Mouse (Mus musculus): ENCODE data around the gene Fam57a. TPM values are rescaled to one million over a fixed set of nuclear protein-coding genes. Genes with fewer than 3 reads are reported as not detected.

The Fam57a gene
- polyA plus RNA-seq, 1 experiment from 2014 or later: 14.5 TPM

- H3K27me3 ChIP-seq (ENCODE audit: insufficient read depth, low read length): no peaks in the 10 kb centered on the region
- H3K4me2 ChIP-seq (ENCODE audit: low read length): no peak overlapping the region
- H3K4me1 ChIP-seq (replicated peaks; ENCODE audit: insufficient read depth, low read length): no peaks in the 10 kb centered on the region
- no peak overlapping the region for H3K27ac ChIP-seq
- no peak overlapping the region for H3K4me3 ChIP-seq (replicated peaks; ENCODE audit: low read depth, low read length)
- WGBS: 80% methylated on average over 2 of the region's 2 CpGs
- no peaks in the 10 kb centered on the region for H3K9me3 ChIP-seq (replicated peaks; ENCODE audit: low read length)
- TF ChIP-seq CTCF (IDR thresholded peaks at IDR 0.05; ENCODE audit: low read depth): no peak
- H3K9ac ChIP-seq (ENCODE audit: low read depth, low read length): no peak overlapping the region
- 0 out of 2 replicates have a peak, but pooled peaks cover 8% of the 10 kb centered on the region for H3K36me3 ChIP-seq (ENCODE audit: insufficient read depth, low read length)
- no peak for ATAC-seq (replicated peaks; ENCODE audit: low FRiP score, low read depth)
- DNase-seq (ENCODE audit: low spot score): no peak
Measured at GRCm38 (mm10) chr11:76154861-76155260, 24.6 kb upstream of the Fam57a start.

GRCm38 (mm10) chr11:76158375-76158774, 21.1 kb upstream of the Fam57a start:
- H3K27ac ChIP-seq: no peak overlapping the region
- DNase-seq (ENCODE audit: low spot score) (no peak), ATAC-seq (replicated peaks; ENCODE audit: low FRiP score, low read depth) (no peak)
- no peaks in the 10 kb centered on the region for H3K4me1 ChIP-seq (replicated peaks; ENCODE audit: insufficient read depth, low read length)
- WGBS: 97% methylated on average over 2 of the region's 2 CpGs
- H3K27me3 ChIP-seq (ENCODE audit: insufficient read depth, low read length): no peaks in the 10 kb centered on the region
- no peak overlapping the region for H3K9ac ChIP-seq (ENCODE audit: low read depth, low read length)
- no peak for TF ChIP-seq CTCF (IDR thresholded peaks at IDR 0.05; ENCODE audit: low read depth)
- H3K36me3 ChIP-seq (ENCODE audit: insufficient read depth, low read length): 0 out of 2 replicates have a peak, but pooled peaks cover 13% of the 10 kb centered on the region
- H3K4me3 ChIP-seq (replicated peaks; ENCODE audit: low read depth, low read length): no peak overlapping the region
- H3K4me2 ChIP-seq (ENCODE audit: low read length): no peak overlapping the region
- no peaks in the 10 kb centered on the region for H3K9me3 ChIP-seq (replicated peaks; ENCODE audit: low read length)

GRCm38 (mm10) chr11:76160251-76160650, 19.2 kb upstream of the Fam57a start:
- no peak for TF ChIP-seq CTCF (IDR thresholded peaks at IDR 0.05; ENCODE audit: low read depth)
- ATAC-seq (replicated peaks; ENCODE audit: low FRiP score, low read depth) (no peak), DNase-seq (ENCODE audit: low spot score) (peak; percentile 44)
- H3K4me2 ChIP-seq (ENCODE audit: low read length): no peak overlapping the region
- H3K9ac ChIP-seq (ENCODE audit: low read depth, low read length): no peak overlapping the region
- 28% methylated on average over 6 of the region's 6 CpGs for whole genome bisulfite sequencing
- no peak overlapping the region for H3K4me3 ChIP-seq (replicated peaks; ENCODE audit: low read depth, low read length)
- H3K4me1 ChIP-seq (replicated peaks; ENCODE audit: insufficient read depth, low read length): no peaks in the 10 kb centered on the region
- H3K27me3 ChIP-seq (ENCODE audit: insufficient read depth, low read length): no peaks in the 10 kb centered on the region
- H3K36me3 ChIP-seq (ENCODE audit: insufficient read depth, low read length): 0 out of 2 replicates have a peak, but pooled peaks cover 8% of the 10 kb centered on the region
- no peaks in the 10 kb centered on the region for H3K9me3 ChIP-seq (replicated peaks; ENCODE audit: low read length)
- peak overlapping the region; percentile 16; the same call in 1 of the 2 replicates for H3K27ac ChIP-seq

- Histone ChIP-seq H3K27ac (no peak overlapping the region), H3K27me3 (ENCODE audit: insufficient read depth, low read length) (no peaks in the 10 kb centered on the region), H3K4me3 (replicated peaks; ENCODE audit: low read depth, low read length) (no peak overlapping the region), H3K36me3 (ENCODE audit: insufficient read depth, low read length) (0 out of 2 replicates have a peak, but pooled peaks cover 6% of the 10 kb centered on the region), H3K4me1 (replicated peaks; ENCODE audit: insufficient read depth, low read length) (no peaks in the 10 kb centered on the region), H3K9ac (ENCODE audit: low read depth, low read length) (no peak overlapping the region), H3K9me3 (replicated peaks; ENCODE audit: low read length) (no peaks in the 10 kb centered on the region), H3K4me2 (ENCODE audit: low read length) (no peak overlapping the region)
- DNase-seq (ENCODE audit: low spot score) (no peak), ATAC-seq (replicated peaks; ENCODE audit: low FRiP score, low read depth) (no peak)
- no peak for TF ChIP-seq CTCF (IDR thresholded peaks at IDR 0.05; ENCODE audit: low read depth)
- WGBS: 91% methylated on average over 4 of the region's 4 CpGs
Measured at GRCm38 (mm10) chr11:76166657-76167056, 12.8 kb upstream of the Fam57a start.

GRCm38 (mm10) chr11:76167079-76167765, 12.2 kb upstream of the Fam57a start:
- peak; percentile 92 for TF ChIP-seq CTCF (IDR thresholded peaks at IDR 0.05; ENCODE audit: low read depth)
- H3K4me3 ChIP-seq (replicated peaks; ENCODE audit: low read depth, low read length): no peak overlapping the region
- H3K27ac ChIP-seq: no peak overlapping the region
- no peak overlapping the region for H3K9ac ChIP-seq (ENCODE audit: low read depth, low read length)
- H3K36me3 ChIP-seq (ENCODE audit: insufficient read depth, low read length): peaks cover 10% of the 10 kb centered on the region; the same call in 1 of the 2 replicates
- no peak for ATAC-seq (replicated peaks; ENCODE audit: low FRiP score, low read depth)
- no peaks in the 10 kb centered on the region for H3K4me1 ChIP-seq (replicated peaks; ENCODE audit: insufficient read depth, low read length)
- no peaks in the 10 kb centered on the region for H3K9me3 ChIP-seq (replicated peaks; ENCODE audit: low read length)
- no peaks in the 10 kb centered on the region for H3K27me3 ChIP-seq (ENCODE audit: insufficient read depth, low read length)
- 21% methylated on average over 5 of the region's 5 CpGs for WGBS
- no peak overlapping the region for H3K4me2 ChIP-seq (ENCODE audit: low read length)
- DNase-seq (ENCODE audit: low spot score): peak; percentile 84

GRCm38 (mm10) chr11:76168976-76169375, 10.5 kb upstream of the Fam57a start:
- H3K27me3 ChIP-seq (ENCODE audit: insufficient read depth, low read length): no peaks in the 10 kb centered on the region
- DNase-seq (ENCODE audit: low spot score) (no peak), ATAC-seq (replicated peaks; ENCODE audit: low FRiP score, low read depth) (no peak)
- no peak for TF ChIP-seq CTCF (IDR thresholded peaks at IDR 0.05; ENCODE audit: low read depth)
- no peaks in the 10 kb centered on the region for H3K4me1 ChIP-seq (replicated peaks; ENCODE audit: insufficient read depth, low read length)
- WGBS: 65% methylated on average over 3 of the region's 3 CpGs
- H3K9me3 ChIP-seq (replicated peaks; ENCODE audit: low read length): no peaks in the 10 kb centered on the region
- no peak overlapping the region for H3K27ac ChIP-seq
- no peak overlapping the region for H3K4me3 ChIP-seq (replicated peaks; ENCODE audit: low read depth, low read length)
- H3K9ac ChIP-seq (ENCODE audit: low read depth, low read length): no peak overlapping the region
- no peak overlapping the region for H3K4me2 ChIP-seq (ENCODE audit: low read length)
- peaks cover 15% of the 10 kb centered on the region for H3K36me3 ChIP-seq (ENCODE audit: insufficient read depth, low read length)
